Mouse (Mus musculus) neural tube, embryonic 11.5 days (tissue): ENCODE measurements around the gene Slc2a9. TPM values are rescaled to one million over a fixed set of nuclear protein-coding genes. Genes with fewer than 3 reads are reported as not detected.

Source experiments
- ATAC-seq: fragments of 200-750 bp; cut with Nextera tagmentation; 2 replicates; pipeline ENCODE4 v1.8.0; 2017; ENCODE audit warnings: moderate number of reproducible peaks, mild to moderate bottlenecking, moderate TSS enrichment, moderate library complexity; ENCODE audit not compliant: insufficient read depth, low FRiP score, low TSS enrichment
- DNase-seq: peaks from one replicate; pipeline ENCODE4 v3.0.0-alpha.2; 2015; ENCODE audit warnings: low spot score
- H3K27ac ChIP-seq: fragments of 300-500 bp; sonication (generic); 2 replicates; pipeline ENCODE4 v1.5.1; 2014; ENCODE audit warnings: low read depth, mild to moderate bottlenecking, low read length
- H3K27me3 ChIP-seq: fragments of 300-500 bp; sonication (generic); 2 replicates; pipeline ENCODE4 v1.6.1; 2014; ENCODE audit warnings: mild to moderate bottlenecking, low read length, mixed read lengths; ENCODE audit not compliant: control insufficient read depth, insufficient read depth
- H3K36me3 ChIP-seq: fragments of 300-500 bp; sonication (generic); 2 replicates; pipeline ENCODE4 v1.6.1; 2014; ENCODE audit warnings: mild to moderate bottlenecking, low read length, moderate library complexity, mixed read lengths; ENCODE audit not compliant: control insufficient read depth, insufficient read depth
- H3K4me1 ChIP-seq: fragments of 300-500 bp; sonication (generic); 2 replicates; pipeline ENCODE4 v1.6.1; 2014; ENCODE audit warnings: low read length, mixed read lengths; ENCODE audit not compliant: control insufficient read depth, insufficient read depth
- H3K4me2 ChIP-seq: fragments of 300-500 bp; sonication (generic); 2 replicates; pipeline ENCODE4 v1.6.1; 2014; ENCODE audit warnings: low read depth, mild to moderate bottlenecking, moderate library complexity
- H3K4me3 ChIP-seq: fragments of 300-500 bp; sonication (generic); 2 replicates; pipeline ENCODE4 v1.5.1; 2014; ENCODE audit warnings: low read depth, low read length
- H3K9ac ChIP-seq: fragments of 300-500 bp; sonication (generic); 2 replicates; pipeline ENCODE4 v1.6.1; 2014; ENCODE audit warnings: mild to moderate bottlenecking, low read length
- H3K9me3 ChIP-seq: fragments of 300-500 bp; sonication (generic); 2 replicates; pipeline ENCODE4 v1.6.1; 2016; ENCODE audit warnings: low read length; ENCODE audit not compliant: control insufficient read depth
- WGBS: fragments of 180-500 bp; shearing (Covaris S2); extraction: QIAGEN DNeasy Blood & Tissue Kit; methylation state at CpG from one replicate; pipeline ENCODE4 v1.1.7; 2014; 5-methylcytosine and 5-hydroxymethylcytosine counted together
- polyA plus RNA-seq: library from polyadenylated mRNA; unstranded; fragments of >200 nt; fragmentation: Nextera tagmentation; extraction: Ambion mirVana; gene quantifications from 2 replicates; pipeline ENCODE4 v1.2.1, GENCODE M21; 2014

Slc2a9 gene
- polyA plus RNA-seq, 1 experiment from 2014 or later: 0.77 TPM

DNA sequence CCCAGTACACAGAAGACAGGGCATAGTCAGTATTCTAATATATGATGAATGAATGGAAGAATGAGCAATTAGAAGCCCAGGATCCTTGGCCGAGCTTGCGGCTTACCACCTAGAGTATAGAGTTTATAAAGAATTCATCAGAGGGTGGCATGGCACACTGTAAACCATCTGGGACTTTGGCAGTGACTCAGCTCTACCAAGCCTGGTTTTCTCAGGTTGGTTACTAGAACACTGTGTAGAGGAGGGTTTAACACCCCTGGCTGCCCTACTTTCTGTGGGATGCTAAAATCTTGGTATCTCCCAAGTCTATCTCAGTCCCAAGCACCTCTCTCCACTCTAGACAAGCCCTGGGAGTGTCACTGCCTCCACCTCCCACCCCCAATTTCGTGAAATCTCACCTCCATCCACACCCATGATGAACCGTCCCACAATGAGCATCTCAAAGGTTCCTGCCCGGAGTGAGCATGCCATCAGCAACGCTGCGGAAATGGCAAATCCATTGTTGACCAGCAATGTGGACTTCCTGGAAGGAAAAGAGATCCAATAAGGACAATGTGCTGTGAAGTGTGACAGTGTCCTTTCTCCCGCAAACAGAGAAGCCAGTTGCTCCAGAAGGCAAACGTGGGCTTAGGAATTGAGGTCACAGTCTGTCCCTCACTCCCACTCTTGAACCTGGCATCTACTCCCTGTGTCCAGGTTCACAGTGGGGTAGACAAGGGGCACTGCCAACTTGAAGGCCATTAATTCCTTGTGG lies 62.5 kb downstream of the Slc2a9 start:
- 91% methylated on average over 9 of the region's 9 CpGs for WGBS
- no peak overlapping the region for H3K4me2 ChIP-seq
- ATAC-seq: no peak

DNA sequence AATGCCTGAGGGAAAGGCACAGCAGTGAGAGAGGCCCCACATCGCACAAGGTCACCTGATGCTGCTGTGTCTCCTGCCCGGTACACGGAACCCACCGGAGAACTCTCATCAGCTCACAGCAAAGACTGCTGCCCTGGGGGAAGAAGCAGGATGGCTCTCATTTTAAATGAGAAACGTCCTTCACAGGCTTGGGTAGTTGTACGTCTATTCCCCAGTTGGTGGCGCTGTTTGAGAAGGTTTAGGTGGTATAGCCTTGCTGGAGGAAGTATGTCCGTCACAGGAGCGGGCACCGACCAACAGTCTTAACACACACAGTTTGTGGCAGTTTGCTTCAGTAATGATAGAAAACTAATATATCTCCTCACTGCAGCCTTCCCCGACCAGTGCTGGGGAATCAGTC lies 66.3 kb downstream of the Slc2a9 start:
- 93% methylated on average over 11 of the region's 11 CpGs for WGBS
- Histone ChIP-seq H3K9ac (no peak overlapping the region), H3K27me3 (no peaks in the 10 kb centered on the region), H3K4me3 (no peak overlapping the region), H3K36me3 (no peaks in the 10 kb centered on the region), H3K4me1 (no peaks in the 10 kb centered on the region), H3K9me3 (no peaks in the 10 kb centered on the region), H3K4me2 (no peak overlapping the region), H3K27ac (no peak overlapping the region)
- no peak for ATAC-seq
- DNase-seq: no peak

More for the DNA sequence above, 62.5 kb downstream of the Slc2a9 start:
- H3K9ac ChIP-seq: no peak overlapping the region
- no peak for DNase-seq
- H3K4me1 ChIP-seq: no peaks in the 10 kb centered on the region
- H3K9me3 ChIP-seq: no peaks in the 10 kb centered on the region
- H3K36me3 ChIP-seq: no peaks in the 10 kb centered on the region
- H3K27me3 ChIP-seq: no peaks in the 10 kb centered on the region
- no peak overlapping the region for H3K27ac ChIP-seq
- no peak overlapping the region for H3K4me3 ChIP-seq

DNA sequence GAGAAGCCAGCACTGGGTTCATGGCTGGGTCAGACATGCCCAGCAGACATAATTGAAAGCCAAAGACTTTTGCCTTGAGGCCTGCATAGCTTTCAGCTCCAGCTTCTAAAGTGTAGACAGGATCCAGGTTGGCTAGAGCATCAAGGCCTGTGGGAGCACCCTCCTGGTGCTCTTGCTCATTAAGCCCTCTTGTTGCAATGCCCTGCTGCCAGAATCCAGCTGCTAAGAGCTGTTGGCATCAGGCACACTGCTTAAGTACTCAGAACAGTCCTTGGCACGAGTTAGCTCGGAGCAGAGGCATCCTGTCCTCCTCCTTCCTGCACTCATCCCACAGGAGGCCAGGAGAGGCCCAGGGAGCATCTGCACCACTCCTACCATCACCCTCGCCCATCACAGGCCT lies 68.1 kb downstream of the Slc2a9 start:
- Histone ChIP-seq H3K36me3 (no peaks in the 10 kb centered on the region), H3K9ac (no peak overlapping the region), H3K27me3 (no peaks in the 10 kb centered on the region), H3K27ac (no peak overlapping the region), H3K9me3 (no peaks in the 10 kb centered on the region), H3K4me2 (no peak overlapping the region), H3K4me1 (no peaks in the 10 kb centered on the region), H3K4me3 (no peak overlapping the region)
- ATAC-seq (no peak), DNase-seq (no peak)
- WGBS: 78% methylated on average over 3 of the region's 3 CpGs

DNA sequence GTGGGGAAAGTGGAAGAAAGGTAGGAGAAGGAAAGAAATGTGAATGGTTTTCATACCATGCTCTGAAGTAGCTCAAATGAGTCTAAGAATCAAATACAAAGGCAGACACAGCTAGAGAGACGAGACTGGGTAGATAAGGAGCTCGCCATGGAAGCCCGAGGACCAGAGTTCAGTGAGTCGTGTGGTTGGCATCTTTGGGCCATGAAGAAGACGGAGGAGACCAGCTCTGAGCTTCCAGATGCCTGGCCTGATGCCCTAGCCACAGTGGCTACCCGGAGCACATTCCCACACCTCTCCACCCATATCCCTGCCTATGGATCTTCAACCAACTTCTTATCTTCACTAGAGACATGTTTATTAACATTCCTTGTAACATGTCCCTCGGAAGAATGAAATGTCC lies 71.7 kb downstream of the Slc2a9 start:
- no peaks in the 10 kb centered on the region for H3K36me3 ChIP-seq
- WGBS: 86% methylated on average over 7 of the region's 7 CpGs
- H3K9me3 ChIP-seq: no peaks in the 10 kb centered on the region
- no peak for DNase-seq
- H3K4me2 ChIP-seq: no peak overlapping the region
- no peak overlapping the region for H3K9ac ChIP-seq
- no peaks in the 10 kb centered on the region for H3K27me3 ChIP-seq
- ATAC-seq: no peak
- no peaks in the 10 kb centered on the region for H3K4me1 ChIP-seq
- H3K27ac ChIP-seq: no peak overlapping the region
- H3K4me3 ChIP-seq: no peak overlapping the region

DNA sequence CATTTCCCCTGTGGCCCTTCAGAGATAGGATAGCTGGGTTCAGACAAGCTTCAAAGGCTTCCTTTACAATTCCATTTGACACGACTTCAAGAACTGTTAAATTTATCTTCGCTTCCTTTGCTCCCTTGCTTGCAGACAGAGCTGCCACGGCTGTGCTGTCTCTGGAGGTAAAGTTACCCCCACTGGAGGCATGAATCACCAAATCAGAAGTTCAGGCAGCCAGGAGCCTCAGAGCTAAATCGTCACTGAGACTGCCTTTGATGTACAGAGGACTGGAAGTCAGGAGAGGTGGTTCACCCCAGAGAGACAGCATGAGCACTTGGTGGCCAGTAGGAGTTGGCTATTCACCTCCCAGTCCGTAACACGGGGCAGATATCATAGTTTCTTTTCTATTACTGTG lies 73.8 kb downstream of the Slc2a9 start:
- Histone ChIP-seq H3K27ac (no peak overlapping the region), H3K4me3 (no peak overlapping the region)
- 66% methylated on average over 6 of the region's 6 CpGs for WGBS

DNA sequence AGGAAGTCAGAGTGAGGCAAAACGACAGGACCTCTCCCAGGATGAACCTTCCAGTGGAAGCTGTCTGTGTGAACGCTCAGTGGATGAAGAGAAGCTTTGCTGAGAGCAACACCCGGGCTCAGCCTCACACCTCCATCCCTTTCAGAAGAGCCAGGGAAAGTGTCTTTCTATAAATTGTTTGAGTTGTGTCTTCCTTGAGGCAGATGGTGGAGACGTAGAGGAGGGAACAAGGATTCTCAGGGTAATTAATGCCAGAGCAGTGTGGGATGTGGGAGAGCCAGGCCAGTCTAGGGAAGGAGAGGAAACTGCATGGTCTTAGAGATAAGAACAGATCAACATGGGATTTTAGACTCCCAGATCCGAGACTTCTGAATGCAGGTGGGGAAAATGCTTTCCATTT lies 75.2 kb downstream of the Slc2a9 start:
- Histone ChIP-seq H3K4me3 (no peak overlapping the region), H3K27me3 (no peaks in the 10 kb centered on the region)
- WGBS: 76% methylated on average over 5 of the region's 5 CpGs

More for the DNA sequence above, 73.8 kb downstream of the Slc2a9 start:
- Histone ChIP-seq H3K4me2 (no peak overlapping the region), H3K4me1 (no peaks in the 10 kb centered on the region), H3K27me3 (no peaks in the 10 kb centered on the region), H3K9me3 (no peaks in the 10 kb centered on the region), H3K9ac (no peak overlapping the region), H3K36me3 (no peaks in the 10 kb centered on the region)
- ATAC-seq (no peak), DNase-seq (no peak)

DNA sequence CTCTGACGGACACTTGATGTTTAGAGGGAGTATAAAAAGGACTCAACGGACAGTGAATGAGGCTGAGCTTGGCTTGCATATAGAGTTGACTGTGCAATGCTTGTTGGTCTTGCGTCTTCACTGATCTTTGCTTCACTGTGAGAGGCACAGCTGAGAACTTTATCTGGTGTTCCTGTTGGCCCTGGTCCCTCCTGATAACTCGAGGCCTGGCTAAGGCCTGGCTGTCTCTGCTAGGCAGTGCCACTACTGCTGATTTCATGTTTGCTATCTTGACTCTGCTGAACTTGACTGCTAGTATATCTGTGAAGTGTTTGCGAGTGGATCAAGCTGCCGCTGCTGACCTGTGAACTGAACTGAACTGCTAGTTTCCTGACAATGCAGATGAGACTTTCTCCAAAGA lies 77.4 kb downstream of the Slc2a9 start:
- no peak for ATAC-seq
- no peak overlapping the region for H3K4me3 ChIP-seq
- no peaks in the 10 kb centered on the region for H3K9me3 ChIP-seq
- no peak overlapping the region for H3K27ac ChIP-seq
- no peak for DNase-seq
- no peaks in the 10 kb centered on the region for H3K36me3 ChIP-seq
- H3K4me2 ChIP-seq: no peak overlapping the region
- H3K4me1 ChIP-seq: no peaks in the 10 kb centered on the region
- WGBS: 90% methylated on average over 6 of the region's 6 CpGs
- H3K9ac ChIP-seq: no peak overlapping the region
- no peaks in the 10 kb centered on the region for H3K27me3 ChIP-seq

More for the DNA sequence above, 75.2 kb downstream of the Slc2a9 start:
- Histone ChIP-seq H3K9ac (no peak overlapping the region), H3K27ac (no peak overlapping the region), H3K4me1 (no peaks in the 10 kb centered on the region), H3K36me3 (no peaks in the 10 kb centered on the region), H3K4me2 (no peak overlapping the region), H3K9me3 (no peaks in the 10 kb centered on the region)
- ATAC-seq (no peak), DNase-seq (no peak)

DNA sequence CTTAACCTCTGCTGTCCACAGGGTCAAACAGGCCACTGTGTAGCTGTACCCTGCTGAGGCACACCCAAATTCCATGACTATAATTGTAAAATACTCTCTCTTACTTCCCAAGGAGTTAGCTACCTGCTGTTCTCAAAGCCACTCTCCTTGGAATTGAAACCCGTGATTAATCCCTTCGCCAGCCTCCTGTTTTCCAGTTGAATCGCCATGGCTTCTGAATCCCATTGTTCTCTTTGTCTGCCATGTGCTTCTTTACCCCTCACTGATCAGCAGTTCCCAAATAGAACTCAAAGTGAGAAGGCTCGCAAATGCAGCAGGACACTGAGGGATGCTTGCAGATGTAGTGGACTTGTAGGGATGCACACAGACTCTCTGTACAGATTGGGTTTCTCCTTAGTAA lies 80.5 kb downstream of the Slc2a9 start:
- Histone ChIP-seq H3K4me2 (no peak overlapping the region), H3K9ac (no peak overlapping the region), H3K27me3 (no peaks in the 10 kb centered on the region), H3K9me3 (no peaks in the 10 kb centered on the region), H3K27ac (no peak overlapping the region), H3K36me3 (no peaks in the 10 kb centered on the region), H3K4me1 (no peaks in the 10 kb centered on the region), H3K4me3 (no peak overlapping the region)
- ATAC-seq (no peak), DNase-seq (peak; percentile 19)
- WGBS: 14% methylated on average over 4 of the region's 4 CpGs

DNA sequence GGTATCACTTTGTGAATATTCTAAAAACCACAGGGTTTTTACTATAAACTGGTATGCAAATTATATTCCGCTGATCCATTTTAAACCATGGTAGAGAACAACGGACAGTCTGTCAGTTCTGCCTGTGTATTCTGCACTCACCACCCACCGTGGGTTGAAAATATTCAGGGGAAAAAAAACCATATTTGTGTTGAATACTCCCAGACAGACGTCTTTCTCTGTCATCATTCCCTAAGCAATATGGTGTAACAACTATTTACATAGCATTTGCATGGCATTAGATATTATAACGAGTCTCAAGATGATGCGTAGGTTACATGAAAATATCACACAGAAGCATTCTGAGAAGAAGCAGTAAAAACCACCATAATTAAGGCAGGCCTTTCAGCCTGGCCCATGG lies 84.1 kb downstream of the Slc2a9 start:
- ATAC-seq (no peak), DNase-seq (no peak)
- Histone ChIP-seq H3K9ac (no peak overlapping the region), H3K9me3 (no peaks in the 10 kb centered on the region; the same call in 1 of the 2 replicates), H3K27ac (no peak overlapping the region), H3K27me3 (no peaks in the 10 kb centered on the region), H3K36me3 (no peaks in the 10 kb centered on the region), H3K4me3 (no peak overlapping the region), H3K4me1 (no peaks in the 10 kb centered on the region), H3K4me2 (no peak overlapping the region)
- WGBS: 91% methylated on average over 6 of the region's 6 CpGs
